Mouse (Mus musculus) hindbrain, embryonic 13.5 days (tissue): ENCODE data around the gene Exoc6. TPM values are rescaled to one million over a fixed set of nuclear protein-coding genes. Genes with fewer than 3 reads are reported as not detected.

Experiments used
- ATAC-seq: fragments of 200-750 bp; cut with Nextera tagmentation; 2 replicates; pipeline ENCODE4 v1.8.0; 2017; ENCODE audit warnings: moderate TSS enrichment; ENCODE audit not compliant: low FRiP score
- H3K27ac ChIP-seq: fragments of 300-500 bp; sonication (generic); 2 replicates; pipeline ENCODE4 v1.5.1; 2015; ENCODE audit warnings: inconsistent platforms, mild to moderate bottlenecking, moderate library complexity
- H3K27me3 ChIP-seq: fragments of 300-500 bp; sonication (generic); 2 replicates; pipeline ENCODE4 v1.6.1; 2015; ENCODE audit warnings: mild to moderate bottlenecking, inconsistent platforms
- H3K36me3 ChIP-seq: fragments of 300-500 bp; sonication (generic); 2 replicates; pipeline ENCODE4 v1.6.1; 2015; ENCODE audit warnings: mild to moderate bottlenecking, inconsistent platforms
- H3K4me1 ChIP-seq: fragments of 300-500 bp; sonication (generic); replicated peaks from 2 replicates; pipeline ENCODE4 v1.6.1; 2015; ENCODE audit warnings: inconsistent platforms
- H3K4me2 ChIP-seq: fragments of 300-500 bp; sonication (generic); 2 replicates; pipeline ENCODE4 v1.6.1; 2015; ENCODE audit warnings: inconsistent platforms, mild to moderate bottlenecking, moderate library complexity
- H3K4me3 ChIP-seq: fragments of 300-500 bp; sonication (generic); 2 replicates; pipeline ENCODE4 v1.5.1; 2015; ENCODE audit warnings: mild to moderate bottlenecking, inconsistent platforms
- H3K9ac ChIP-seq: fragments of 300-500 bp; sonication (generic); 2 replicates; pipeline ENCODE4 v1.6.1; 2015; ENCODE audit warnings: mild to moderate bottlenecking, inconsistent platforms
- H3K9me3 ChIP-seq: fragments of 300-500 bp; sonication (generic); 2 replicates; pipeline ENCODE4 v1.6.1; 2016; ENCODE audit warnings: inconsistent platforms
- WGBS: fragments of 180-500 bp; shearing (Covaris S2); methylation state at CpG from one replicate; pipeline ENCODE4 v1.1.7; 2015; 5-methylcytosine and 5-hydroxymethylcytosine counted together
- polyA plus RNA-seq: library from polyadenylated mRNA; unstranded; fragments of >200 nt; fragmentation: Nextera tagmentation; extraction: Ambion mirVana; gene quantifications from 2 replicates; pipeline ENCODE4 v1.2.1, GENCODE M21; 2015

The Exoc6 gene
- polyA plus RNA-seq, 1 experiment from 2014 or later = 15.2 TPM

- peaks cover 100% of the 10 kb centered on the region for H3K27me3 ChIP-seq
- peak within 1 kb of the TSS; percentile 53 for H3K4me2 ChIP-seq
- H3K4me3 ChIP-seq = peak within 1 kb of the TSS; percentile 33
- H3K9me3 ChIP-seq = no peaks in the 10 kb centered on the region
- H3K9ac ChIP-seq = peak within 1 kb of the TSS; percentile 46; the same call in 1 of the 2 replicates
- peaks cover 42% of the 10 kb centered on the region for H3K4me1 ChIP-seq
- H3K27ac ChIP-seq = no peak within 1 kb of the TSS
- WGBS = under 1% methylated on average over 51 of the region's 51 CpGs
- 0 out of 2 replicates have a peak, but pooled peaks have one; percentile 33 for ATAC-seq
- no peaks in the 10 kb centered on the region for H3K36me3 ChIP-seq
Measured at GRCm38 (mm10) chr19:37697651-37698272, 147.5 kb downstream of the Exoc6 start, which contains the start of gene Cyp26a1. Gene Cyp26a1, plus strand, starts transcription at chr19:37697798.

- 0 out of 2 replicates have a peak, but pooled peaks have one; percentile 49 for ATAC-seq
- Histone ChIP-seq H3K9me3 (no peaks in the 10 kb centered on the region), H3K9ac (peak overlapping the region; percentile 46; the same call in 1 of the 2 replicates), H3K4me1 (peaks cover 35% of the 10 kb centered on the region), H3K27me3 (peaks cover 100% of the 10 kb centered on the region), H3K4me3 (peak overlapping the region; percentile 33), H3K27ac (no peak overlapping the region), H3K4me2 (peak overlapping the region; percentile 53), H3K36me3 (no peaks in the 10 kb centered on the region)
- whole genome bisulfite sequencing = under 1% methylated on average over 63 of the region's 63 CpGs
Measured at GRCm38 (mm10) chr19:37698273-37699160, 148.3 kb downstream of the Exoc6 start.

GRCm38 (mm10) chr19:37699711-37700110 lies 149.5 kb downstream of the Exoc6 start:
- Histone ChIP-seq H3K4me1 (peaks cover 35% of the 10 kb centered on the region), H3K9ac (no peak overlapping the region), H3K4me2 (no peak overlapping the region), H3K9me3 (no peaks in the 10 kb centered on the region), H3K4me3 (no peak overlapping the region), H3K27me3 (peaks cover 97% of the 10 kb centered on the region), H3K36me3 (no peaks in the 10 kb centered on the region), H3K27ac (no peak overlapping the region)
- WGBS = 17% methylated on average over 9 of the region's 9 CpGs
- no peak for ATAC-seq

GRCm38 (mm10) chr19:37702377-37703076 lies 152.3 kb downstream of the Exoc6 start:
- no peak overlapping the region for H3K9ac ChIP-seq
- peaks cover 79% of the 10 kb centered on the region for H3K27me3 ChIP-seq
- 52% methylated on average over 21 of the region's 21 CpGs for whole genome bisulfite sequencing
- ATAC-seq = no peak
- no peak overlapping the region for H3K27ac ChIP-seq
- no peak overlapping the region for H3K4me3 ChIP-seq
- peaks cover 17% of the 10 kb centered on the region for H3K4me1 ChIP-seq
- no peaks in the 10 kb centered on the region for H3K9me3 ChIP-seq
- no peak overlapping the region for H3K4me2 ChIP-seq
- no peaks in the 10 kb centered on the region for H3K36me3 ChIP-seq

GRCm38 (mm10) chr19:37703902-37704509 lies 153.8 kb downstream of the Exoc6 start:
- H3K9ac ChIP-seq = no peak overlapping the region
- no peak overlapping the region for H3K4me3 ChIP-seq
- H3K4me1 ChIP-seq = peaks cover 3% of the 10 kb centered on the region
- WGBS = 8% methylated on average over 3 of the region's 3 CpGs
- H3K27me3 ChIP-seq = peaks cover 64% of the 10 kb centered on the region
- no peaks in the 10 kb centered on the region for H3K36me3 ChIP-seq
- ATAC-seq = peak; percentile 69; the same call in 1 of the 2 replicates
- no peaks in the 10 kb centered on the region for H3K9me3 ChIP-seq
- H3K4me2 ChIP-seq = no peak overlapping the region
- no peak overlapping the region for H3K27ac ChIP-seq

- 90% methylated on average over 5 of the region's 5 CpGs for WGBS
- no peak for ATAC-seq
- Histone ChIP-seq H3K27ac (no peak overlapping the region), H3K9me3 (no peaks in the 10 kb centered on the region), H3K36me3 (no peaks in the 10 kb centered on the region), H3K27me3 (peaks cover 47% of the 10 kb centered on the region), H3K4me3 (no peak overlapping the region), H3K4me2 (no peak overlapping the region), H3K4me1 (no peaks in the 10 kb centered on the region), H3K9ac (no peak overlapping the region)
Measured at GRCm38 (mm10) chr19:37705722-37706121, 155.5 kb downstream of the Exoc6 start.

- H3K4me1 ChIP-seq = no peaks in the 10 kb centered on the region
- no peaks in the 10 kb centered on the region for H3K27me3 ChIP-seq
- no peaks in the 10 kb centered on the region for H3K9me3 ChIP-seq
- no peak overlapping the region for H3K4me2 ChIP-seq
- no peak for ATAC-seq
- H3K4me3 ChIP-seq = no peak overlapping the region
- WGBS = 78% methylated on average over 10 of the region's 10 CpGs
- H3K36me3 ChIP-seq = no peaks in the 10 kb centered on the region
- H3K27ac ChIP-seq = no peak overlapping the region
- no peak overlapping the region for H3K9ac ChIP-seq
Measured at GRCm38 (mm10) chr19:37714681-37715080, 164.5 kb downstream of the Exoc6 start.

GRCm38 (mm10) chr19:37715980-37716379 lies 165.8 kb downstream of the Exoc6 start:
- H3K27me3 ChIP-seq = no peaks in the 10 kb centered on the region
- no peak overlapping the region for H3K9ac ChIP-seq
- no peaks in the 10 kb centered on the region for H3K4me1 ChIP-seq
- H3K36me3 ChIP-seq = no peaks in the 10 kb centered on the region
- H3K4me3 ChIP-seq = no peak overlapping the region
- H3K4me2 ChIP-seq = no peak overlapping the region
- H3K27ac ChIP-seq = no peak overlapping the region
- WGBS = 82% methylated on average over 1 of the region's 1 CpGs
- H3K9me3 ChIP-seq = no peaks in the 10 kb centered on the region
- no peak for ATAC-seq

GRCm38 (mm10) chr19:37716524-37717175 lies 166.4 kb downstream of the Exoc6 start:
- WGBS = 93% methylated on average over 12 of the region's 12 CpGs
- no peaks in the 10 kb centered on the region for H3K27me3 ChIP-seq
- no peaks in the 10 kb centered on the region for H3K4me1 ChIP-seq
- no peaks in the 10 kb centered on the region for H3K9me3 ChIP-seq
- no peak overlapping the region for H3K9ac ChIP-seq
- H3K4me2 ChIP-seq = no peak overlapping the region
- no peak overlapping the region for H3K27ac ChIP-seq
- no peak for ATAC-seq
- H3K36me3 ChIP-seq = no peaks in the 10 kb centered on the region
- no peak overlapping the region for H3K4me3 ChIP-seq

- WGBS = 53% methylated on average over 1 of the region's 1 CpGs
- no peak overlapping the region for H3K4me3 ChIP-seq
- no peak overlapping the region for H3K4me2 ChIP-seq
- H3K9ac ChIP-seq = no peak overlapping the region
- no peaks in the 10 kb centered on the region for H3K4me1 ChIP-seq
- H3K27me3 ChIP-seq = no peaks in the 10 kb centered on the region
- H3K27ac ChIP-seq = no peak overlapping the region
- ATAC-seq = no peak
- H3K36me3 ChIP-seq = no peaks in the 10 kb centered on the region
- H3K9me3 ChIP-seq = no peaks in the 10 kb centered on the region
Measured at GRCm38 (mm10) chr19:37719166-37719565, 168.9 kb downstream of the Exoc6 start.

- no peaks in the 10 kb centered on the region for H3K36me3 ChIP-seq
- no peak overlapping the region for H3K4me3 ChIP-seq
- no peak overlapping the region for H3K9ac ChIP-seq
- WGBS = 97% methylated on average over 5 of the region's 5 CpGs
- no peak for ATAC-seq
- no peak overlapping the region for H3K27ac ChIP-seq
- H3K4me1 ChIP-seq = no peaks in the 10 kb centered on the region
- no peak overlapping the region for H3K4me2 ChIP-seq
- no peaks in the 10 kb centered on the region for H3K27me3 ChIP-seq
- no peaks in the 10 kb centered on the region for H3K9me3 ChIP-seq
Measured at GRCm38 (mm10) chr19:37724591-37724990, 174.4 kb downstream of the Exoc6 start.
